Mouse (Mus musculus): Measurements from ENCODE around the gene Gm8332. TPM values are rescaled to one million over a fixed set of nuclear protein-coding genes. Genes with fewer than 3 reads are reported as not detected.
"Not testable (repeated sequence)": the region's sequence is repeated elsewhere in the genome, so short reads cannot be mapped to it uniquely, and the experiment has no call there.

Gm8332 gene
- not detected in 2 replicates for polyA plus RNA-seq (2015; fragmentation: Nextera tagmentation; extraction: Ambion mirVana)

DNA sequence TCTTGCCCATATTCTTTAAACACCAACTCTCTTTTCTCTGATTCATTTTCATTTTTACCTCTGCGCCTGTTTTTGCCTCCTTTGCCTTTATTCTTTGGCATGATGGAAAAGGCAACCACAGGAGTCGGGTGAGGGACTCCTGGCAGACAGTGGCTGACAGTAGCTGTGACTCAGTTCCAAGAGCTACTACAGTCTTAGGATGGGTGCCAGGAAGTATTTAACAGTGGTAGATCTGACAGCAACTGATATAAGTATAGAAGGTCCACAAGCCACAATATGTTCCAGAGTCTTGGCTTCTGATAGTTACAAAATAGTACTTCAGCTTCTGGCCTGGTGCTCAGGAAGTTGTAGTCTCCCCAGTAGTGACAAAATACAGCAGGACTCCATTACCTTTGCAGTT is at the start of gene Gm8332:
Gene Gm8332, minus strand, starts transcription at position 101 of the 400 bp plus-strand sequence.
- not testable (repeated sequence) for H3K36me3 ChIP-seq (ENCODE audit: insufficient read depth, low read length); H3K9ac ChIP-seq (replicated peaks; ENCODE audit: low read depth); H3K4me2 ChIP-seq (replicated peaks; ENCODE audit: low read depth, low read length); H3K9me3 ChIP-seq (ENCODE audit: low read length); DNase-seq (ENCODE audit: low spot score); H3K4me1 ChIP-seq (ENCODE audit: insufficient read depth, low read depth, low read length); ATAC-seq; H3K27me3 ChIP-seq (replicated peaks; ENCODE audit: insufficient read depth, low read length); H3K27ac ChIP-seq (ENCODE audit: low read length); H3K4me3 ChIP-seq (ENCODE audit: low read depth, low read length)
- WGBS, result 64% methylated on average over 1 of the region's 2 CpGs

DNA sequence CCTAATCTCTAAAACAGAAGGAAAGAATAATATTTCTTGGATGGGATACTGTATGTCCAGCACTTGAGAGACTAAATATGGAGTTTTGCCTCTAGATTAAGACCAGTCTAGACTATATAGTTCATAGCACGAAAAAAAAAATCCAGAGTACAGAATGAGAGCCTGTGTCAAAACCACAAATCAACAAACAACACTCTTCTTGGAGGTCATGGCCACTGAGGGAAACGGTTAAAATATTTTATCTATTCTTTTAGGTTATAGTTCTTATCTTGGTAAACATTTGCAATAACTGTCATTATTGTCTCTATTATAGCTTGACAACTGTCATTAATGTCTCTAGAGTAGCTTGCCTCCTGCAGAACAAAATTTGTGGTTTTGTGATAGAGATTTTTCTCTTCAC is 47.3 kb upstream of the Gm8332 start:
- H3K4me3 ChIP-seq (ENCODE audit: low read depth, low read length); H3K36me3 ChIP-seq (ENCODE audit: insufficient read depth, low read length); H3K9ac ChIP-seq (replicated peaks; ENCODE audit: low read depth); ATAC-seq; H3K4me2 ChIP-seq (replicated peaks; ENCODE audit: low read depth, low read length); DNase-seq (ENCODE audit: low spot score); H3K4me1 ChIP-seq (ENCODE audit: insufficient read depth, low read depth, low read length); H3K9me3 ChIP-seq (ENCODE audit: low read length); H3K27ac ChIP-seq (ENCODE audit: low read length); H3K27me3 ChIP-seq (replicated peaks; ENCODE audit: insufficient read depth, low read length): not testable (repeated sequence)
- WGBS, result 49% methylated on average over 2 of the region's 2 CpGs

DNA sequence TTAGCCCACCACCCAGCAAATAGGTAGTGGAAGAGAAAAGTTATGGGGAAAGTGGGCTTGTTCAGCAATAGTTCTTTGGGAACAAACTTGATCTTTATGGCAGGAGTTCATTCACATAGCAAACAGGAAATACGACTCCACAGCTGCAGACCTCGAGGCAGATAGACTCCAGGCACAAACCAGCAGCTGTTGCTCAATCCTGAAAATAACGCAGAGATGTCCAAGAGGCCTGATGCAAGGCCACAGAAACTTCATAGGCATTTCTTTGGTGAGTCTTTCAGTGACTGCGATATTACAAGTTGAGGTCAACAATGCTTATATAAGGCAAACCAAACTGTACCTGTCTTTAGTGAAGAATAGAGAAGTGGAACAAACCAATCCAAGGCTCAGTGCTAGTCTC is 43.2 kb upstream of the Gm8332 start:
- WGBS, result 61% methylated on average over 4 of the region's 4 CpGs
- ATAC-seq; H3K36me3 ChIP-seq (ENCODE audit: insufficient read depth, low read length); H3K27me3 ChIP-seq (replicated peaks; ENCODE audit: insufficient read depth, low read length); DNase-seq (ENCODE audit: low spot score); H3K4me3 ChIP-seq (ENCODE audit: low read depth, low read length); H3K4me2 ChIP-seq (replicated peaks; ENCODE audit: low read depth, low read length); H3K4me1 ChIP-seq (ENCODE audit: insufficient read depth, low read depth, low read length); H3K9ac ChIP-seq (replicated peaks; ENCODE audit: low read depth); H3K27ac ChIP-seq (ENCODE audit: low read length); H3K9me3 ChIP-seq (ENCODE audit: low read length): not testable (repeated sequence)

DNA sequence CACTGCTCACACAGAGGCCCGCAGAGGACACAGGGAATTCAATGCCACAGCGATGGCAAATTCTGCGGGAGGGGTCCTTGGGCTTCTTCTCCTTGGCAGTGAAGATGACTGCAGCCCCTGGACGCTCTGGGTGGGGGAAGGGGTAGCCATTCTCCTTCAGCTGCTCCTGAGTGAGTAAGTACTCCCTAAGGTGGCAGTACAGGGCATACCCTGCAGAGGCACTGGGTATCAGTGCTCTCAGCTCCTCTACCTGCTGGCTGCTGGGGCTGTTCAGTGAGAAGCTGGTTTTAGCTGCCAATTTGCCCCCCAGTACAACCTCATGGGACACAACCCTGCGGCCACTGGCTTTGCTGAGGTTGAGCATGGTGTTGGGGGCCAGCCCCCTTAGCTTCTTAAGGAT is 35.3 kb upstream of the Gm8332 start:
- ATAC-seq, result peak; percentile 25; the same call in 1 of the 2 replicates
- H3K4me1 ChIP-seq (ENCODE audit: insufficient read depth, low read depth, low read length); H3K36me3 ChIP-seq (ENCODE audit: insufficient read depth, low read length); H3K27ac ChIP-seq (ENCODE audit: low read length); H3K27me3 ChIP-seq (replicated peaks; ENCODE audit: insufficient read depth, low read length); H3K9me3 ChIP-seq (ENCODE audit: low read length); H3K9ac ChIP-seq (replicated peaks; ENCODE audit: low read depth); DNase-seq (ENCODE audit: low spot score); H3K4me2 ChIP-seq (replicated peaks; ENCODE audit: low read depth, low read length); H3K4me3 ChIP-seq (ENCODE audit: low read depth, low read length): not testable (repeated sequence)
- 77% methylated on average over 4 of the region's 5 CpGs for WGBS

DNA sequence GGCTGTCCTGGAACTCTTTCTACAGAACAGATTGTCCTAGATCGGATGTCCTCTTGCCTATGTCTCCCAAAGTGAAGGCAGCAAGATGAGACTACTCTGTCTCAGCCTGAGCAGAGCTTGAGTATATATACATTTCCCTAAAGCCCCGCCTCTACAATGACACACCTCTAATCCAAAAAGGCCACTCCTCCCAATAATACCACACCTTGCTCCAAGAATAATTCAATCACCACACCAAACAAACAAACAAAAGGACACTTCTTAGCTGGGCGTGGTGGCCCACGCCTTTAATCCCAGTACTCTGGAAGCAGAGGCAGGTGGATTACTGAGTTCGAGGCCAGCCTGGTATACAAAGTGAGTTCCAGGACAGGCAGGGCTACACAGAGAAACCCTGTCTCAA is 24.5 kb upstream of the Gm8332 start, which contains the start of gene Gm5662:
Gene Gm5662, minus strand, starts transcription at position 101 of the 400 bp plus-strand sequence.
- 79% methylated on average over 5 of the region's 5 CpGs for WGBS
- ATAC-seq; H3K36me3 ChIP-seq (ENCODE audit: insufficient read depth, low read length); H3K4me3 ChIP-seq (ENCODE audit: low read depth, low read length); H3K9me3 ChIP-seq (ENCODE audit: low read length); H3K4me1 ChIP-seq (ENCODE audit: insufficient read depth, low read depth, low read length); DNase-seq (ENCODE audit: low spot score); H3K9ac ChIP-seq (replicated peaks; ENCODE audit: low read depth); H3K27ac ChIP-seq (ENCODE audit: low read length); H3K4me2 ChIP-seq (replicated peaks; ENCODE audit: low read depth, low read length); H3K27me3 ChIP-seq (replicated peaks; ENCODE audit: insufficient read depth, low read length): not testable (repeated sequence)

DNA sequence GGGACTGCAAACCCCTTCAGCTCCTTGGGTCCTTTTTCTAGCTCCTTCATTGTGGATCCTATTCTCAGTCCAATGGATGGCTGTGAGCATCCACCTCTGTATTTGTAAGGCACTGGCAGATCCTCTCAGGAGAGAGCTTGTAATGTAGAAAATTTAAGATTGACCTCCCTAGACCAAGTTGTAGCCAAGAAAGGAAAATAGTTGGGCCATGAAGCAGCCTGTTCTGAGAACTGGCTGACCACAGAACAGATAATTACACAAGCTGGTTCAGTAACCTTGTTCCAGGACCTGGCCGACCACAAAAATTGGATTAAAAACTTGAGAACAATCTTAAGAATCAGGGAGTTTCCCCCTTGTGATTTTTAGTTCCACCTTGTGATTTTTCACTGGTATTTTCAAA is 7.3 kb upstream of the Gm8332 start:
- 49% methylated on average over 1 of the region's 1 CpGs for WGBS

DNA sequence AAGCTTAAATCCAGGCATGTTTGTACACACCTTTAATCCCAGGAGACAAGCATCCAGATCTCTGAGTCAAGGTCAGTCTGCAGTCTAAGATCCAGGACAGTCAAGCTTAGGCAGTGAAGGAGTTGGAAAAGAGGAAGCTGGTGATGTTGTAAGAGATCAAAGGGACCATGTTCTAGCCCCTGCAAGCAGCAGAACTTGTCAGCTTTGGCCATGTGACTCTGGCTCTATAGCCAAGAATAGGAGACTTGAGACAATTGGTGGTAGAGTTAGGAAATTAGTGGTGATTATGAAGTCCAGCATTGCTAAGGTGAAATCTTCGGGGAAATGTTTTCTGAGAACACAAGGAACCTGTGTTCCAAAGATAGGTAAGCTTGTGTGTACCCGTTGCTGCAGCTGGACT is 6.0 kb upstream of the Gm8332 start:
- H3K4me3 ChIP-seq (ENCODE audit: low read depth, low read length); H3K4me2 ChIP-seq (replicated peaks; ENCODE audit: low read depth, low read length); H3K9ac ChIP-seq (replicated peaks; ENCODE audit: low read depth); H3K9me3 ChIP-seq (ENCODE audit: low read length); DNase-seq (ENCODE audit: low spot score); H3K27ac ChIP-seq (ENCODE audit: low read length); ATAC-seq; H3K36me3 ChIP-seq (ENCODE audit: insufficient read depth, low read length); H3K4me1 ChIP-seq (ENCODE audit: insufficient read depth, low read depth, low read length); H3K27me3 ChIP-seq (replicated peaks; ENCODE audit: insufficient read depth, low read length): not testable (repeated sequence)
- 53% methylated on average over 2 of the region's 2 CpGs for WGBS

More for the DNA sequence above, 7.3 kb upstream of the Gm8332 start:
- Histone ChIP-seq H3K36me3 (ENCODE audit: insufficient read depth, low read length) (no peaks in the 10 kb centered on the region), H3K9ac (replicated peaks; ENCODE audit: low read depth) (no peak overlapping the region), H3K4me2 (replicated peaks; ENCODE audit: low read depth, low read length) (no peak overlapping the region), H3K27ac (ENCODE audit: low read length) (no peak overlapping the region), H3K27me3 (replicated peaks; ENCODE audit: insufficient read depth, low read length) (no peaks in the 10 kb centered on the region), H3K4me3 (ENCODE audit: low read depth, low read length) (no peak overlapping the region), H3K9me3 (ENCODE audit: low read length) (no peaks in the 10 kb centered on the region), H3K4me1 (ENCODE audit: insufficient read depth, low read depth, low read length) (no peaks in the 10 kb centered on the region)
- no peak for TF ChIP-seq EP300 (IDR thresholded peaks at IDR 0.05)
- TF ChIP-seq CTCF (IDR thresholded peaks at IDR 0.05), result no peak
- ATAC-seq (no peak), DNase-seq (ENCODE audit: low spot score) (no peak)

DNA sequence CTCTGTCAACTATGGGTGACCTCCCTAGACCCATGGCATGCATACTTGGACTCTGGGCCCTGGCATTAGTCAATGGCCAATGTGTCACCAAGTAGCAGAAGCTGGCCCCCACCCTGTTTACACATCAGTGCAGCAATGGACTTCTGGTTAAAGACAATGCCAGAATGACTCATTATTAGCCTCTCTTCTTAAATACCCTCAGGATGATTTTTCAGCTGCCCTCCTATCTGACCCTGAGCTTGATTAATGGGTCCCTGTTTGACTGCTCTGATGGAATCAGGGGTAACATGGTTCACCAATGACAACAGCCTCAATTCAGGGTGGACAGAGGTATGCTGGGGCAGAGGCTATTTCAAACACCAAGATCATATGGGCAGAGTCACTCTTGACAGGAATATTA is 4.1 kb downstream of the Gm8332 start:
- DNase-seq (ENCODE audit: low spot score); H3K4me2 ChIP-seq (replicated peaks; ENCODE audit: low read depth, low read length); H3K27ac ChIP-seq (ENCODE audit: low read length); H3K27me3 ChIP-seq (replicated peaks; ENCODE audit: insufficient read depth, low read length); ATAC-seq; H3K36me3 ChIP-seq (ENCODE audit: insufficient read depth, low read length); H3K4me3 ChIP-seq (ENCODE audit: low read depth, low read length); H3K4me1 ChIP-seq (ENCODE audit: insufficient read depth, low read depth, low read length); H3K9me3 ChIP-seq (ENCODE audit: low read length); H3K9ac ChIP-seq (replicated peaks; ENCODE audit: low read depth): not testable (repeated sequence)

DNA sequence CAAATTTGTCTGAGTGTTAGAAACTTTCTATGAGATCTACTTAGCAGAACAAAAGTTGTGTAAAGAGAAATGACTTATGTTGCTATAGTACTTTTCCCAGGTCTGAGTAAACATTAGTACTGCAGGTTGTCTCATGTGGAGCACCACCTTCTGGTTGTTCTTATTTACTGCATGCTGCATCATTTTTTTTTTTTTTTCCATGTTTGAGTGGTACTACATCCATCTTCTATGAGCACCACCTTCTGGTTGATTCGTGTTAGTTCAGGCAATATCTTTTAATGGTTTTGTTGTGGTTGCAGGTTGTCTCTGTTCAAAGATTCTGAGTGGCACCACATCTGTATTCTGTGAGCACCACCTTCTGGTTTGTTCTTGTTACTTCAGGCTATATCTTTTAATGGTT is 7.0 kb downstream of the Gm8332 start:
- H3K36me3 ChIP-seq (ENCODE audit: insufficient read depth, low read length), result not testable (repeated sequence)
- 53% methylated on average over 1 of the region's 1 CpGs for WGBS

More for the DNA sequence above, 7.0 kb downstream of the Gm8332 start:
- not testable (repeated sequence) for H3K9ac ChIP-seq (replicated peaks; ENCODE audit: low read depth); H3K4me1 ChIP-seq (ENCODE audit: insufficient read depth, low read depth, low read length); ATAC-seq; DNase-seq (ENCODE audit: low spot score); H3K9me3 ChIP-seq (ENCODE audit: low read length); H3K27ac ChIP-seq (ENCODE audit: low read length); H3K27me3 ChIP-seq (replicated peaks; ENCODE audit: insufficient read depth, low read length); H3K4me3 ChIP-seq (ENCODE audit: low read depth, low read length); H3K4me2 ChIP-seq (replicated peaks; ENCODE audit: low read depth, low read length)

Data from lung, postnatal 0 days (tissue).